Mouse (Mus musculus) heart, postnatal 10 days (tissue): ENCODE results near the gene 4930432M17Rik. TPM values are rescaled to one million over a fixed set of nuclear protein-coding genes. Genes with fewer than 3 reads are reported as not detected.

Experiments
- DNase-seq, 2 experiments: peaks; one replicate each; pipeline ENCODE4 v3.0.0; 2021
- intact Hi-C: fragments of 180-260 bp; cut with DNase I; formaldehyde crosslinking; loops from one replicate; pipeline ENCODE4 v1.15.1; 2025
- total RNA-seq, 2 experiments: library from RNA; stranded (reverse); gene quantifications; 2 replicates each; pipeline ENCODE4 v1.2.3; 2021

Gene 4930432M17Rik
- total RNA-seq, 2 experiments from 2014 or later = not detected

DNA sequence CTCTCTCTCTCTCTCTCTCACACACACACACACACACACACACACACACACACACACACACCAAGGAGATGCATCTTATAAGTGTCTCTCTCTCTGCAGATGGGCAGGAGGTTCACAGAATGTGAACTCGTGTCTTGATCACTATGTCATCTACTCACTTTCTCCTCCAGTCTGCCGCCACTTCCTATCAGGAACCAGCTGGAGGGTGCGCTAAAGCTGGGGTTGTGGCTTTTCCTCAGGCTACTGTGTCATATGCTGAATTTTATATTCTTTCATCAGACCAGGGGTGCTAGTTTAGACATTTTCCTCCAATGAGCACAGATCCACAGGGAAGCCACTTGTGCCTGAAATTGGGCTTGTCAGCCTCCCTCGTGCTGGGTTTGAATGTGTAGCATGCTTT lies 59.1 kb downstream of the 4930432M17Rik start:
- DNase-seq = no peak
- intact Hi-C loops = loop anchor here (10.0 kb wide), 1 partner anchor 555 kb away; the partner anchor contains the start of gene Rwdd3

Other genes with a start within 250 kb of the 4930432M17Rik start
- 100 to 1,000 TPM; 115 to 117 TPM for gene Cnn3, start 244.3 kb upstream of the 4930432M17Rik start, total RNA-seq
- under 1 TPM; 0.32 to 0.74 TPM for gene Slc44a3, start 138.4 kb upstream of the 4930432M17Rik start, total RNA-seq
- 10 to 100 TPM; 15.0 to 16.6 TPM for gene F3, start 52.8 kb downstream of the 4930432M17Rik start, total RNA-seq
- gene Abcd3, start 144.5 kb downstream of the 4930432M17Rik start, total RNA-seq = 10 to 100 TPM; 79.9 to 90.2 TPM